ENCODE assay signal across 13 mouse cellular contexts in genomic region chr5:127353002-127353401, GRCm38 (mm10).
DNase-seq lines count a peak whose midpoint lies in the region; ATAC-seq lines count a peak whose summit lies in the region.
"Had no signal": no experiment of that assay in that cellular context is flagged by ENCODE, and none has a peak within 500 bp of the region (broad histone marks: within the 10 kb centered on the region; RNA-seq: fewer than 3 reads in every experiment).

No protein-coding gene starts in this region.

- ATAC-seq in cerebellum, adult (ENCODE audit: insufficient number of reproducible peaks, low FRiP score, low TSS enrichment), result no peak
- no peak for ATAC-seq in kidney, embryonic 16.5 days (ENCODE audit: low FRiP score, low TSS enrichment)

- H3K4me2 ChIP-seq in kidney, embryonic 16.5 days (replicated peaks; ENCODE audit: low read depth, low read length), result no peak overlapping the region
- H3K4me2 ChIP-seq: hindbrain, embryonic 13.5 days; midbrain, embryonic 11.5 days had no signal

- H3K27me3 ChIP-seq in kidney, embryonic 16.5 days (ENCODE audit: insufficient read depth, low read length), result no peaks in the 10 kb centered on the region
- H3K27me3 ChIP-seq: hindbrain, embryonic 13.5 days had no signal

- no peak overlapping the region for H3K27ac ChIP-seq in kidney, embryonic 16.5 days (ENCODE audit: low read length)
- H3K27ac ChIP-seq: hindbrain, embryonic 13.5 days had no signal

- no peaks in the 10 kb centered on the region for H3K9me3 ChIP-seq in kidney, embryonic 16.5 days (ENCODE audit: low read length)
- H3K9me3 ChIP-seq: hindbrain, embryonic 13.5 days had no signal

- no peak overlapping the region for H3K4me3 ChIP-seq in kidney, embryonic 16.5 days (ENCODE audit: low read length)
- H3K4me3 ChIP-seq: hindbrain, embryonic 13.5 days had no signal

- H3K36me3 ChIP-seq in kidney, embryonic 16.5 days (ENCODE audit: insufficient read depth, low read length), result no peaks in the 10 kb centered on the region
- H3K36me3 ChIP-seq: hindbrain, embryonic 13.5 days had no signal

- H3K9ac ChIP-seq in kidney, embryonic 16.5 days (replicated peaks; ENCODE audit: low read length), result no peak overlapping the region
- H3K9ac ChIP-seq: hindbrain, embryonic 13.5 days had no signal

- WGBS in kidney, embryonic 16.5 days, result 67% methylated on average over 2 of the region's 2 CpGs

- DNase-seq in cerebellum, adult 11-12 months, result peak; percentile 43
- DNase-seq in kidney, postnatal 4 days, result peak; percentile 24 to 40
- DNase-seq in 3T3-L1 (ENCODE audit: low read depth, low spot score), result peak; percentile 1
- DNase-seq in cerebellum, adult 9-11 months, result peak; percentile 47
- no peak for DNase-seq in T-cell, adult 2 months (ENCODE audit: low spot score)
- no peak for DNase-seq in urinary bladder, postnatal 4 days (ENCODE audit: low spot score in 2 of 2)
- DNase-seq: B cell, adult 2 months; layer of hippocampus, postnatal 36 days; liver had no signal

- no peaks in the 10 kb centered on the region for H3K4me1 ChIP-seq in kidney, embryonic 16.5 days (ENCODE audit: insufficient read depth, low read length)

Comparison
In these comparisons a context has a peak if more than half of its experiments do, and no peak if none do; other contexts are left out.
1. DNase-seq: peak in cerebellum, adult 11-12 months (single experiment), kidney, postnatal 4 days (2 of 2), 3T3-L1 (single experiment) and cerebellum, adult 9-11 months (single experiment); none in T-cell, adult 2 months (single experiment) and urinary bladder, postnatal 4 days (0 of 2).